Mouse (Mus musculus): ENCODE measurements around the gene Xpo5.

The Xpo5 gene

GRCm38 (mm10) chr17:46201151-46201550 is 1.4 kb upstream of the Xpo5 start:
- DNase-seq (ENCODE audit: low spot score in 2 of 2): peak in 1 of 2 experiments; percentile 44

GRCm38 (mm10) chr17:46203078-46203477 is 496 bp downstream of the Xpo5 start:
- no peak for DNase-seq (ENCODE audit: low spot score in 2 of 2)

DNA sequence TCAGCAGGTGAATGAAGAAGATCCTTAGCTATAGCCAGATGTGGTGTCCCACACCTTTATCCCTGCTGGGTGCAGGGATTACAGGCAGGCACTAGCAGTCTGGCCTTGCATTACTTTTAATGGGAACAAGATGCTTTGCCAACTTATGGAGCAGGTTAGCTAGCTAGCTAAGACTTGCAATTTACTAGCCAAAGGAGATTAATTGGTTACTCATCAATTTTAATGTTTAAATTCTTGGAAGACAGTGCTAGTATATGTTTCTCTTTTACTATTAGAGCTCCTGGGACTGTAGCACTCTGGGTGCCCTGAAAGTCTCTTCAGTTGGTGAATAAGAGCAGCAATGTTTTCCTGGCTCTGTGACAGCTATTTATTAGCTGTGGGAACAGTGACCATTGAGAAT is 4.1 kb downstream of the Xpo5 start:
- no peak for DNase-seq (ENCODE audit: low spot score in 2 of 2)

- no peak for DNase-seq (ENCODE audit: low spot score in 2 of 2)
Measured at GRCm38 (mm10) chr17:46210550-46210949, 8.0 kb downstream of the Xpo5 start.

DNA sequence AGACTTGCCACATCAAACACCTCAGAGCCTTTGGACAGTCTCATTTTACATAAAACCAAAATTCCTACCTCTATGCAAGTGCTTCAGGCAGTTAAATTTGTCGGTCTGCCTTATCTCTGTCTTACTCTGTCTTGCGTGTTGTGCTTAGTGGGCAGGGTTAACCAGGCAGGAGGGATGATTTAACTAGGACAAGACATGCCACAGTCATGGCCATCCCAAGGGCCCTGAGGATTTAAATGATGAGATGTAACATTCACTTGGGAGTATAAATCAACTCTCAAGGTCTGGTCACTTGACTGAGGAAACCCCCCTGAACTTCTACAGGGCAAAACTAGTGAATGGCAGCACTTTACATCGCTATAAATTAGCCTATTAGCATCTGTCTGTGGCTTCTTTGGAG is 19.0 kb downstream of the Xpo5 start:
- DNase-seq (ENCODE audit: low spot score in 2 of 2): no peak

- no peak for DNase-seq (ENCODE audit: low spot score in 2 of 2)
Measured at GRCm38 (mm10) chr17:46227576-46227975, 25.0 kb downstream of the Xpo5 start.

GRCm38 (mm10) chr17:46236067-46236466 is 33.5 kb downstream of the Xpo5 start:
- DNase-seq (ENCODE audit: low spot score in 2 of 2): no peak

GRCm38 (mm10) chr17:46237079-46237478 is 34.5 kb downstream of the Xpo5 start:
- no peak for DNase-seq (ENCODE audit: low spot score in 2 of 2)

DNA sequence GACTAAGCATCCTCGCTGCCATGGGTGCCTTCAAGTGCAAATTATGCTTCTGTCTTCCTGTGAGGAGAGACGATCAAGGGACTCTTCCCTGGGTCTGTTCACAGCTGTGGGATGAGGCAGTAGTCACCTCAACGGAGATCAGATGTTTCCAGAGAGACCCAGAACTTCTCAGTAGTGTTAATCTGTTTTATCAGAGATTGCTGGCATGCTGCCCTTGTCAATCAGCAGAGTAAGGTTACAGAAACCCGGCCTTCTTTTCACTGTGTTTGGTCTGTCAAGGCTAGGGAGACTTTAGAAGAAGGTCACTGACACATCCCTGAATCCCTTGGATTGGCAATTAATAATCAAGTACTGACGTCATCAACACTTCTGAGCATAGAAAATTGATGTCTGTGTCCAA is 34.9 kb downstream of the Xpo5 start:
- no peak for DNase-seq (ENCODE audit: low spot score in 2 of 2)

- DNase-seq (ENCODE audit: low spot score in 2 of 2): no peak
Measured at GRCm38 (mm10) chr17:46239516-46240114, 37.0 kb downstream of the Xpo5 start.

DNA sequence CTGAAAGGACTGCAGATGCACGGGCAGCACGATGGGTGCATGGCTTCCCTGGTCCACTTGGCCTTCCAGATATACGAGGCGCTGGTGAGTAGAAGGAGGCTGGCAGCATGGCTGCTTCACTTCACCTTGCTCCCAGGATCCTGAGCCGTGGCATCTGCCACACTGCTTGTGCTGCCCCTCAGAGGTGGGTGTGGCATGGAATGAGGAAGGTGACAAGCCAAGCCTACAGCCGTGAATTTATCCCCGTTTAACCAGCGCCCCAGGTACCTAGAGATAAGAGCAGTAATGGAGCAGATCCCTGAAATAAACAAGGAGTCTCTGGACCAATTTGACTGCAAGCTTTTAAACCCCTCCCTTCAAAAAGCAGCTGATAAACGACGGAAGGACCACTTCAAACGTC is 38.9 kb downstream of the Xpo5 start:
- no peak for DNase-seq (ENCODE audit: low spot score in 2 of 2)

GRCm38 (mm10) chr17:46242274-46242673 is 39.7 kb downstream of the Xpo5 start:
- no peak for DNase-seq (ENCODE audit: low spot score in 2 of 2)

DNA sequence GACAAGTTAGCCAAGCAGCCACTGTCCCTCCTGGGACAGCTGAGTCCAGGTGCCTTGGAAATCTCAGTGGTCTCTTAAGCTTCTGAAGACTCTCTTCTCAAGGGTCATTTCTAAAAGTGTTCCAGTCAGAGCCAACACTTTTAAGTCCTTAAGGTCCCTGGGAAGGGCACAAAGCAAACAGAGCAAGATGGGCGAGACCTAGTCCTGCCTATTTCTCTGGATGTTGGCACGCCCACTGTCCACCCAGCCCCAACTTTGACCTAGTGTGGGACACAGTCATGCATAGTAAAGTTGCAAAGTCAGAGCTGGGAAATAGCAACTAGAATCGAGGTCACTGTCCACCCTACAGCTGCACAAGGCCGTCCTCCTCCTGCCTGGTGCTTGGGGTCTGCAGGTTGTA is 40.4 kb downstream of the Xpo5 start:
- DNase-seq (ENCODE audit: low spot score in 2 of 2): no peak

- DNase-seq (ENCODE audit: low spot score in 2 of 2): no peak
Measured at GRCm38 (mm10) chr17:46243624-46244023, 41.0 kb downstream of the Xpo5 start.

GRCm38 (mm10) chr17:46244579-46244978 is 42.0 kb downstream of the Xpo5 start:
- DNase-seq (ENCODE audit: low spot score in 2 of 2): no peak

DNA sequence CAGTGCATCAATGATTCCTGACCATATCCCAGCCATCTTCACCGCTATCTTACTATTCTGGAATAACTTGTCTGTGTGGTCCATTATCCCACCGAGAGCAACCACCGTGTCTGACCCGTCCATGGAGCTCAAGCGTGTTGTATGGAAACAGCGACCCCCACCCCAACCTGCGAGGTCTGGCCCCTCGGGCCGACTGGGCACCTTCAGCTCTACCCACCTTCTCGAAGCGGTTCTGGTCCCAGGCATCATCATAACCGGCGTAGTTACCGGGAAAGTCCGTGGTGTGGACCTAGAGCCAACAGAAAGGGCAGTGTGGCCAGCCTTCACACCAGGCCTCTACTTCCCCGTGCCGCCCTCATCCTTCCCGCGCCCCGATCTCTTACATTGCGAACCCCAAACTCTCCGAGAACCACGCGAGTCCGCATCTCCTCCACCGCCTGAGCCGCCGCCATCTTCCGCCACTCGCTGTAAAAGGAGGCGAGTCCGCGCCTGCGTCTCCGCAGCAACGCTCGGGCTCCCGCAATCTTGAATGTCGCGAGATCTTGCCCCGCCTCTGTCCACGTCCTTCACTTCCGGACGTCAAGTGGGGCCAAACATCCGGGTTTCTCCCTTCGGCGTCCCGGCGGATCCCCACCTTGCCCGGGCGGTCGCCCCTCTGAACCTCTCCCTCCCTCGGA is 45.1 kb downstream of the Xpo5 start, which contains the start of the genes Polr1c and Yipf3:
Gene Polr1c, minus strand, starts transcription at position 543 of the 677 bp plus-strand sequence.
Gene Yipf3, plus strand, starts transcription at position 569 of the 677 bp plus-strand sequence.
- DNase-seq (ENCODE audit: low spot score in 2 of 2): peak; percentile 90 to 96

DNA sequence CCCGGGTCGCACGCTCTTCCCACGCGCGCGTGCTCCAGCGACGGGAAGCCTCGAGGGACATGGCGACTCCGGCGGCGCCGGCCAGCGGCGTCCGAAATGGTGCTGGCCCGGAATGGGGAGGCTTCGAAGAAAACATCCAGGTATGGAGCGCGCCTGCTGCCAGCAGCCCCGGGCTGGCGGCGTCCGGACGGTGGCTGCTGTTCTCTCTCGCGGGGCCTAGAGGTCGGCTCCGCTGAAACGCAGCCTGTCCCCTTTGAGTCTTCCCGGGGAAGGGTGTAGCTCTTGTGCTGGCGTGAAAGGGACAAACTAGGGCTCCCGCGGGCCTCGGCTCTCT is 45.6 kb downstream of the Xpo5 start:
- no peak for DNase-seq (ENCODE audit: low spot score in 2 of 2)

DNA sequence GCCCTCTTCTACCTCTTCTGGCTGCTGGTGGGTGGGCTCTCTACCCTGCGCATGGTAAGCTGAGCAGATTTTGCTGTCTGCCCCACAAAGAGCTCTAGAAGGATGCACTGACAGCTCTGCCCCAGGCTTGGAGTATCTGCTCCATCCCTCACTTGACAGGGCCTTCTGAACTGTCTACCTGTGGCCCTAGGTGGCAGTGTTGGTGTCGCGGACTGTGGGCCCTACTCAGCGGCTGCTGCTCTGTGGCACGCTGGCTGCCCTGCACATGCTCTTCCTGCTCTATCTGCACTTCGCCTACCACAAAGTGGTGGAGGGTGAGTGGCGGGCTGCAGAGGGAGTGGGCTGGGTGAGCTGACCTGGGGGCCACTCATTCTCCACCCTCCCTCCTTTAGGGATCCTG is 48.6 kb downstream of the Xpo5 start:
- DNase-seq (ENCODE audit: low spot score in 2 of 2): no peak

GRCm38 (mm10) chr17:46252571-46253451 is 50.2 kb downstream of the Xpo5 start:
- DNase-seq (ENCODE audit: low spot score in 2 of 2): peak in 1 of 2 experiments; percentile 62

GRCm38 (mm10) chr17:46253452-46254084 is 51.0 kb downstream of the Xpo5 start, which contains the start of gene Lrrc73:
Gene Lrrc73, plus strand, starts transcription at chr17:46253531.
- peak; percentile 84 to 93 for DNase-seq (ENCODE audit: low spot score in 2 of 2)

- DNase-seq (ENCODE audit: low spot score in 2 of 2): peak; percentile 28 to 42
Measured at GRCm38 (mm10) chr17:46254106-46254505, 51.5 kb downstream of the Xpo5 start.

GRCm38 (mm10) chr17:46255147-46255546 is 52.6 kb downstream of the Xpo5 start:
- DNase-seq (ENCODE audit: low spot score in 2 of 2): no peak
